Mouse (Mus musculus): ENCODE results near the gene Dhx8. TPM values are rescaled to one million over a fixed set of nuclear protein-coding genes. Genes with fewer than 3 reads are reported as not detected.

Gene Dhx8
- 10 to 100 TPM; 33.2 to 38.4 TPM for total RNA-seq (2021)
- long read RNA-seq, experiment 1, full-length matches to known transcripts = 18 of 23 reads
- long read RNA-seq, experiment 1, partial matches to known transcripts = 4 of 23 reads
- long read RNA-seq, experiment 1, other reads (novel, unspliced or antisense) = 1 of 23 reads
- long read RNA-seq, experiment 2, full-length matches to known transcripts = 26 of 31 reads
- long read RNA-seq, experiment 2, partial matches to known transcripts = 5 of 31 reads
- long read RNA-seq, experiment 2, other reads (novel, unspliced or antisense) = 0 of 31 reads

DNA sequence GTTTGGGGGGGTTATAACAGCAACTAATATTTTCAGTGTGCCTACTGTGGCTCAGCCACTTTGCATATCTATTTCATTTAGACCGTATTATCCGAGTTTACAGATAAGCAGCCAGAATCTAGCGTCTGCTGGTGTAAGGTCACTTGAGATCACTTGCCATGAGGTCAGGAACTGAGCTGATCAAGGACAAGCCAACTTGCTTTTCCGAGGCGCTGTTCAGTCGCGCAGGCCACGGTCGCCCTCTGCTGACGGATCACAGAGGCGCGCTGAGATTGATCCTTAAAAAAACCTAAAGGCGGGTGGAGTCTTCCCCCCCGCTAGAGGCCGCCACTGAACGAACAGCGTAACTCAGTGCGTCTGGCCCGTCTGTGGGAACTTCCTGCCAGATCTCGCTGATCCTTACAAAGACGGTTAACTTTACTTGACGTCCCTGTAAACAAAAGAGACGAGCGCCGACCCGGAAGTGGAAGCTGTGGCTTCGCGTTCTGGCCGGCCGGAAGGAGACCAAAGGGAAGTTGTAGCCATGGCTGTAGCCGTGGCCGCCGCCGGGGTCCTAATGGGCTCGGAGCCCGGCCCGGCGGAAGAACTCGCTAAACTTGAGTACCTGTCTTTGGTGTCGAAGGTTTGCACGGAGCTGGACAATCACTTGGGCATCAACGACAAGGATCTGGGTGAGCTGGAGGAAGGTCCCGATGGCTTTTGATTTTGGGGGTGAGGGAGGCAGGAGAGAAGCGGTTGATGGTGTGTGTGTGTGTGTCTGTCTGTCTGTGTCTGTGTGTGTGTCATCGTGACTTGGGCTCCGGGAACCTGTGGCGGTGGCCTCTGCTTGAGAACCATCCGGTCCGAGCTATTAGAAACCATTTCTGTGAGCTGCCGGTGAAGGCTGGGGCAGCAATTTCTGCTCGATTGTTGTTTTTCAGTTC is at the start of gene Dhx8:
Dhx8 (plus strand) TSS at position 402 of the 923 bp plus-strand sequence.
- Histone ChIP-seq H3K4me3 (peak within 1 kb of the TSS; percentile 88), H3K27ac (peak within 1 kb of the TSS; percentile 86)
- TF ChIP-seq CTCF (conservative IDR thresholded peaks at IDR 0.05) = peak; percentile 99
- peak; percentile 98 to 99 for DNase-seq (ENCODE audit: low spot score in 2 of 2)

DNA sequence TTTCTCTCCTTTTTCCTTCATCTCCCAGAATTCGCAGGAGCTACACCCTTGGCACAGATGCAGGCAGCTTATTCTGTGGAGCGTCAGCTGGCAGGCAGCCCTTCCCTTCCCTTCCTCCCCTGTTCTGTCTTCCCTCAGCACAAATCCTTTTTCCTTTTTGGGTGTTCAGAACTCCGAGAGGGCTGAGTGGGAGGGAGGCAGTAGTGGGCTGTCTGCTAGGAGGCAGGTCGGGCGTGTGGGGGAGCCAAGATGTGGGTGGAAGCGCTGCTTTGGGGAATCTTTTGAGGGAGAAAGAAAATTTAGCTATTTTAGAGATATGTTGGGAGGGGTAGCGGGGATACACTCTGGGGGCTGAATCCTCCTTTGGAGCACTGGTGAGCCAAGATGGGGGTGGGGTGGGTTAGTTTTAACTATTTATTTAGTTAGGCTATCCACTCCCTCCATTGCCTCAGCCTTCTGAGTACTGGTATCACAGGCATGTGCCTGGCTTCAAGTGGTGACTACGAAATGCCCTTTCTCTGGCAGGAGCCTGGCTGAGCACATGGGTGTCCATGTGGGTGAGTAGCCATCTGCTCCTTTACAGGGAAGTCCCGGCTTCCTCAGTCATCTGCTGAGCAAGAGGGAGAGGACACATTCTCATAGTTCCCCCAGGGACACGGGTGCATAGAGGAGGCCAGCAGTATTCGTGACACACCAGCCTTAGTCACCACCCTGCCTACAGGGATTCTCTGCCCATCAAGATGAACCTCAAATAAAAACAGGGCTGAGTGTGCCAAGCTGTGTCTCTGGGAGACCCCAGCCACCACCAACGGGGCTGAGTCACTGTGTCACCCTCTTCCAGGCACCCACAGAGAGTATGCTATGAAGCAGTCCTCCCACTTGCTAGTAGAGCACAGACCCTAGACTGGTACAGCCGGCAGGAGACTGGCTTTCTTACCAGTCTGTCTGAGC is 45.1 kb upstream of the Dhx8 start:
- DNase-seq (ENCODE audit: low spot score in 2 of 2) = peak; percentile 72 to 92
- Histone ChIP-seq H3K27ac (peak overlapping the region; percentile 78), H3K4me3 (peak overlapping the region; percentile 11; the same call in 1 of the 2 replicates)
- no peak for TF ChIP-seq CTCF (conservative IDR thresholded peaks at IDR 0.05)

DNA sequence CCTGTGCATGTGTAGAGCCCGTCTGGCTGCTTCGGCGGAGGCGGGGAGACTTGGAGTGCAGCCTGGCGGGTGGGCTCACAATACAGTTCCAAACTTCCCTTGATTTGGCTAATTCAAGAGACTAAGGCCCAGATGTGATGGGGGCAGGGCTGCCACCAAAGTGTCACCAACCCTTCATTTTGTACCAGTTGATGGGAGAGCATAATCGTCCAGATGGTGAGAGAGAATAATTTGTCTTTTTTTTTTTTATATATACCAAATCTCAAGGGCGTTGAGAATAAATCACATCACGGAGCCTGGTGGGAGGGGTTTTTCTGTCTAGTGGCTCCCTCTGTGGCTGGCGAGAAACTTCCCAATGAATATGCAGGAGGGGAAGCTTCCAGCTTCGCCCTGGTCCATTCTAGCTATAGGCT is 43.0 kb upstream of the Dhx8 start:
- peak overlapping the region; percentile 15; the same call in 1 of the 2 replicates for H3K27ac ChIP-seq
- H3K4me3 ChIP-seq = no peak overlapping the region
- peak; percentile 78 to 82 for DNase-seq (ENCODE audit: low spot score in 2 of 2)
- peak; percentile 41 for TF ChIP-seq CTCF (conservative IDR thresholded peaks at IDR 0.05)

DNA sequence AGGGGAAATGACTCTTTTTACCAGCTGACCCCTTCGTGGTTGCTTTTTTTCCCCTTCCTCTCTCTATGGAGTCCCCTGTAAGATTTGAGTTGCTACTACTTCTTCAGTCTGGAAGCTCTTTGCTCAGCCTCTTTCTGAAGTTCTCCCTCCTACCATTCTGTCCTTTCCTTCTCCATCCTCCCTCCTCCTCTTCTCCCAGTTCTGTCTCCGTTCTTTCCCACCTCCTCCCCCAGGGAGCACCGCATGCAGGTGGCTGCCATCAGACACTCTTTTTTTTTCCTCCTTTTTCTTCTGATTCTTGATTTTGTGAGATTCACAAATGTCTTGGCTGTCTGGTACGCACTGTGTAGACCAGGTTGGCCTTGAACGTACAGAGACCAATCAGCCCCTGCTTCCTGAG is 42.4 kb upstream of the Dhx8 start:
- TF ChIP-seq CTCF (conservative IDR thresholded peaks at IDR 0.05) = no peak
- Histone ChIP-seq H3K27ac (peak overlapping the region; percentile 15; the same call in 1 of the 2 replicates), H3K4me3 (no peak overlapping the region)
- DNase-seq (ENCODE audit: low spot score in 2 of 2) = no peak

DNA sequence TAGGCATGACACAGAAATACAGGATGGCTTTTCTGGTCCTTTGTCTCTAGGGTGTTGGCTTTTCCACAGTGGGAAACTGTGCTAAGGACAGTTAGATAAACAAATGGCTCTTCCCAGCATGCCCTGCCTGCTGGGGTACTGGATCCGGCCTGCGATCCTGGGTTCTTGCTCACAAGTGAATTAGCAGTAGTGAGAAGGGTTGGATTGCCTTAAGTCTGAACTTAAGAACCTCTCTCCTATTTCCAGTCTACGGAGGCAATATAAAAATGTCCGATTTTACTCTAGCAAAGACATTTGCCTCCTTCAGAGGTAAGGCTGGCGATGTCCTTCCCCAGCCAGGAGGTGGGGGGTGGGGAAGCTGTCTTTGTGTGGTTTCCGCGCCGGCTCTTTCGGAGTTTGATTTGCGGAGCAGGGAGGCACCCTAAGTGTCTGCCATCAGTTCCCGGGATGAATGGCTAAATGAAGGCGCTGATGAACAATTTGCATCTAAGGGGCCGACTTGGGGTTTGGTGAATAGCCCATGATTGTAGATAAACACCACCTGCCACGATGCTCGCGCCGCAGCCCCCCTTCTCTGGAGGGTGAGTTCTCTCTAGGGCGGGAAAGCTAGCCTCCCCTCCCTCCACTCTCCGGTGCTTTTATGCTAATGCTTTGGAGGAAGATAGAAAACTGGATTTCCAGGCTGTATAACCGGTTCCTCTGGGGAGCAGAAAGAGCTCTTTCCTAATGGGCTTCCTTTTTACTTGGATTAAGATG is 36.6 kb upstream of the Dhx8 start:
- DNase-seq (ENCODE audit: low spot score in 2 of 2) = peak in 1 of 2 experiments; percentile 23
- peak overlapping the region; percentile 36 for H3K4me3 ChIP-seq
- no peak for TF ChIP-seq CTCF (conservative IDR thresholded peaks at IDR 0.05)
- peak overlapping the region; percentile 65; the same call in 1 of the 2 replicates for H3K27ac ChIP-seq

DNA sequence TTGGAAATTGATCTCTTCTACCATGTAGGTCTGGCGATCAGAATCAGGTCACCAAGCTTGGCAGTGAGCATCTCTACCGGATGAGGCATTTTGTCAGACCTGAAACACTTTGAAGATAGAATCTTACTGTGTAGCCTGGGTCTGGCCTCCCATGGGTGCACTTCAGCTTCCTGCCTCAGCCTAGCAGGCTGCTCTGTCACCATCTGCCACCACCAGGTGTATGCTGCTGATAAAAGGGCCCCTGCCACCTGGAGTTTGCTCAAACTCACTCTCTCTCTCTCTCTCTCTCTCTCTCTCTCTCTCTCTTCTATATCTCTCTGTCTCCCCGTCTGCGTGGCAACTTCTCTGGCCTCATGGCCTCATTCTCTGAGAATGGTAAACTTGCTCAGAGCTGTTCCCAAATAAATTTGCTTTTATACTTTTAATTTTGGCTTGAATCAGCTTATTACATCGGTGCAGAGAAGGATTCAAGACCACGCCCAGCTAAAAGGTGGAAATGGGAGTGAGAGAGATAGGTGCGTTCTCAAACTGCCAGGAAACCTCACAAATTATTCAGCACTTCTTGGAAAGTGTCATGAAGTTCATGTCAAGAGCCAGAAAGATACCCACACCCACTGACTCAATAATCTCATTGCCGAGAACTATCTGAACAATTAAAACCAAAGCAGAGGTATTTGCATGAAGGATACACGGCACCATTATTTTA is 35.4 kb upstream of the Dhx8 start:
- TF ChIP-seq CTCF (conservative IDR thresholded peaks at IDR 0.05) = no peak
- no peak for DNase-seq (ENCODE audit: low spot score in 2 of 2)
- H3K27ac ChIP-seq = no peak overlapping the region
- no peak overlapping the region for H3K4me3 ChIP-seq

DNA sequence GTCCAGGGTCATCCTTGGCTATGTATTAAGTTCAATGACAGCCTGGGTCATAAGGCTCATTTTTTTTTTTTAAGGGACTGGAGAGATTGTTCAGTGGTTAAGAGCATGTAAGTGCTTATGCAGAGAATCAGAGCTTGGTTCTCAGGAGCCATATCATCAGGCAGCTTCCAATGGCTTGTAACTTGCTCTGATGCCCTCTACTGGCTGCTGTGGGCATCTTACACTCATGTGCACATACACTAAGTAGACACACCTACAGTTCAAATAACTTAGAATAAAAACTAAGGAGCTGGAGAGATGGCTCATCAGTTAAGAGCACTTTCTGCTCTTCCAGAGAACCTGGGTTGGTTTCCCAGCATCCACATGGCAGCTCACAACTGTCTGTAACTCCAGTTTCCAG is 34.6 kb upstream of the Dhx8 start:
- TF ChIP-seq CTCF (conservative IDR thresholded peaks at IDR 0.05) = 0 out of 2 replicates have a peak, but pooled peaks have one; percentile 18
- H3K4me3 ChIP-seq = no peak overlapping the region
- H3K27ac ChIP-seq = no peak overlapping the region
- no peak for DNase-seq (ENCODE audit: low spot score in 2 of 2)

DNA sequence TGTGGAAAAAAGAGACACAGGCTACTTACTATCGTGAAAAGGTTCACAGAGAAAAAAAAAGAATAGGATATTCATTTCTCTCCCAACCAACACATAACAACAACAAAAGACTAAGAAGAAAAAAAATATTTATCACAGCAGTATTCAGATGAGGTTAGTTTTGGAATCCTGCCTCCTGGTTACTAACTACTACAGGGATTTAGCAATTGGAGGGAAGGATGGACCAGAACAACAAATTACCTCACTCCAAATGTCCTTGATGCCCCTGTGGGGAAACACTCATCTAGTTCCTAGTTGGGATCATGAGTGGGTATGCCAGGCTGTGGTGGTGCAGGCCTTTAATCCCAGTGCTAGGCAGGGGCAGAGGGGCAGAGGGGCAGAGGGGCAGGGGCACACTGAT is 33.2 kb upstream of the Dhx8 start:
- Histone ChIP-seq H3K27ac (no peak overlapping the region; the same call in 1 of the 2 replicates), H3K4me3 (no peak overlapping the region)
- no peak for TF ChIP-seq CTCF (conservative IDR thresholded peaks at IDR 0.05)
- DNase-seq (ENCODE audit: low spot score in 2 of 2) = no peak

DNA sequence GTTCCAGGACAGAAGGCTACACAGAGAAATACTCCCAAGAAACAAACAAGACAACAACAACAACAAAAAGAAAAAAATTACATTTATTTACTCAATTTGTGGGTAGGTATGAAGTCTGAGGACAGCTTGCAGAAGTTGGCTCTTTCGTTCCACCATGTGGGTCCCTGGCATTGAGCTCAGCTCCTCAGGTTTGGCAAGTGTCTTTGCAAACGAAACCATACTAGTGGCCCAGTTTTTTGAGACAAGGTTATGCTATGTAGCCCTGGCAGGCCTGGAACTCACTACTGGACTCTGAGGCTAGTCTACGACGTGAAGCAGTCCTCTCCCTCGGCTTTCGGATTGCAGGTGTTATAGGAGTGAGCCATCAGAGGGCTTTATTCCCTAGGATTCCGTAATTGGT is 32.7 kb upstream of the Dhx8 start:
- H3K27ac ChIP-seq = peak overlapping the region; percentile 68
- DNase-seq (ENCODE audit: low spot score in 2 of 2) = no peak
- no peak for TF ChIP-seq CTCF (conservative IDR thresholded peaks at IDR 0.05)
- H3K4me3 ChIP-seq = no peak overlapping the region

DNA sequence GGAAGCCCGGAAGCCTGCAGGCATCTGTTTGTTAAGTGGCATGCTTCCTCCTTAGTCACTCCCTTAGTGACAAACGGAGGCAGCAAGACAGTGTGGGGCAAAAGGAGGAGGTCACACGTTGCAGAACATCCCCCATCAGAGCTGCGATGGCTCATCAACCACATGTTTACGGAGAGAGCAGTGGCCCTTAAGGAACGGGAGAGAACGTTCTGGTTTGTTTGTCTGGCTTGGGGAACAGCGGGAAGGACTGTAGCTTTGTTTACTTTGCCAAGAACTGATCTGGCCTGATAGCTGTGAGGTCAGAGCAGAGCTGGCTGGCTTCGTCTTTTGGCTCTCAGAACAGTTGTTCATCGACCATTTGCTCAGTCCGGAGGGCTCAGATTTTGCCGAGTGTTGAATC is 32.3 kb upstream of the Dhx8 start:
- DNase-seq (ENCODE audit: low spot score in 2 of 2) = no peak
- TF ChIP-seq CTCF (conservative IDR thresholded peaks at IDR 0.05) = no peak
- H3K4me3 ChIP-seq = no peak overlapping the region
- peak overlapping the region; percentile 68 for H3K27ac ChIP-seq

DNA sequence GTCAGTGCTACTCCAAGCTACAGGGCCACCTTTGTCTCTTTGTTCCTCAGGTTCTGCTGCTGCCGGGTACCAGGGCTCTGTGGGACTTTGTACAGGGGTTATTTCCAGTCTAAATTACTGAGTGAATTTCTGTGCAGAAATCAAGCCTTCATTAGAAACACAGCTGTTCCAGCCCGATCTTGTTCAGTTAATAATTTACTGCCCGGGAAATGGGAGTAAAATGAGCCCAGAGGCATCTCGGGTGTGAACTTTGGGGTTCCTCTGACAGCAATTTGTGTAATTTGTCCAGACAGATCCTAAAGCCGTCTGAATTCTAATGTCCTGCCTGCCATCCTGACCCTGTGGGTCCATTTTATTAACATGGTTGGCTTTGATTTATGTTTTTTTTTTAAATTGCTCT is 28.6 kb upstream of the Dhx8 start:
- Histone ChIP-seq H3K4me3 (no peak overlapping the region), H3K27ac (no peak overlapping the region)
- DNase-seq (ENCODE audit: low spot score in 2 of 2) = no peak
- no peak for TF ChIP-seq CTCF (conservative IDR thresholded peaks at IDR 0.05)
